Mouse (Mus musculus): Measurements from ENCODE around the gene Bcl2a1d.
"Not testable (repeated sequence)": the region's sequence is repeated elsewhere in the genome, so short reads cannot be mapped to it uniquely, and the experiment has no call there.

The Bcl2a1d gene

GRCm38 (mm10) chr9:88691307-88691706 lies 40.4 kb downstream of the Bcl2a1d start:
- DNase-seq (ENCODE audit: low spot score), result not testable (repeated sequence)

- not testable (repeated sequence) for DNase-seq (ENCODE audit: low spot score)
These were observed 42.3 kb downstream of the Bcl2a1d start for GRCm38 (mm10) chr9:88689451-88689850.

GRCm38 (mm10) chr9:88686719-88687118 lies 45.0 kb downstream of the Bcl2a1d start:
- DNase-seq (ENCODE audit: low spot score), result not testable (repeated sequence)
